Mouse (Mus musculus) erythroblast, embryonic 14.5 days (primary cell): ENCODE results near the gene Cd96.

Experiments
- GATA1 ChIP-seq: IDR thresholded peaks from 2 replicates; pipeline ENCODE4 v1.6.1; 2012; ENCODE audit warnings: low read length, inconsistent platforms, mixed read lengths
- TAL1 ChIP-seq: IDR thresholded peaks from 3 replicates; pipeline ENCODE4 v1.6.1; 2012; ENCODE audit warnings: low read length, inconsistent platforms, mixed read lengths

DNA sequence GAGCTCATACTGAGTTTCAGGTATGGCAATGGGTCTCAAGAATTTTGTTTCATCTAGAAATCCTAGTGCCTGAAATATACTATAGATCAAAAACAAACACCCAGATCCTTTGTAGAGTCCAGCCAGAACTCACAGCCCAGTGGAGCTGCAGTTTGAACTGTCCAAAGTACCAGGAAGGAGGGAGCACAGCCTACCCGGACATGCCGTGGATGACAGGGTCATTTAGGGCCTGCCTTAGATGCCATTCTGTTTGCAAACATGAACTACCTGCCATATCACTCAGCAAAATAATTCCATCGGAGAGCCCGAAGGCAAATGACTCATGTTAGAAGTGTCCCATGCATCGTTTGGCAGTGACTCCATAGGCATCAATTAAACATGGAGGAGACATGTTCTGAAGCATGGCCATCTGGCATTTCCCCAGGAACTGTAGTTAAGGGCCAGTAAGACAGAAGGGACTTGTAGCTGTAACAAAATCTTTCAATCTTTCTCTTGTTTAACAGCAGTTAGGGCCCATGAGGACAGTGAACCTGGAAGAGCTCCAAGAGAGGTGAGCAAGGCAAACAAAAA, 111.9 kb downstream of the Cd96 start:
- TF ChIP-seq TAL1 (no peak), GATA1 (no peak)
